Comparison of ENCODE assay signal across 8 mouse cellular contexts in genomic region chr11:109269662-109270341, GRCm38 (mm10). TPM values are rescaled to one million over a fixed set of nuclear protein-coding genes. Genes with fewer than 3 reads are reported as not detected.
A peak's percentile ranks its signal among the peaks of the same experiment; 100 is the strongest.
DNase-seq lines count a peak whose midpoint lies in the region; ATAC-seq lines count a peak whose summit lies in the region.

No protein-coding gene starts in this region.

- H3K4me2 ChIP-seq in forebrain, embryonic 15.5 days (replicated peaks): no peak overlapping the region
- H3K4me2 ChIP-seq in liver, embryonic 13.5 days: peak overlapping the region; percentile 15; the same call in 1 of the 2 replicates

- 46% methylated on average over 16 of the region's 16 CpGs for WGBS in forebrain, embryonic 15.5 days
- 30% methylated on average over 16 of the region's 16 CpGs for WGBS in liver, embryonic 13.5 days (ENCODE audit: insufficient replicate concordance)

- no peaks in the 10 kb centered on the region for H3K27me3 ChIP-seq in forebrain, embryonic 15.5 days
- no peaks in the 10 kb centered on the region for H3K27me3 ChIP-seq in liver, embryonic 13.5 days

- no peak for ATAC-seq in forebrain, embryonic 15.5 days (replicated peaks)
- ATAC-seq in liver, embryonic 13.5 days (ENCODE audit: low read depth): no peak; the same call in 1 of the 2 replicates

- H3K9me3 ChIP-seq in forebrain, embryonic 15.5 days: no peaks in the 10 kb centered on the region
- no peaks in the 10 kb centered on the region for H3K9me3 ChIP-seq in liver, embryonic 13.5 days (replicated peaks)

- no peak overlapping the region for H3K4me3 ChIP-seq in forebrain, embryonic 15.5 days
- H3K4me3 ChIP-seq in liver, embryonic 13.5 days (replicated peaks): no peak overlapping the region

- H3K36me3 ChIP-seq in forebrain, embryonic 15.5 days: no peaks in the 10 kb centered on the region
- no peaks in the 10 kb centered on the region for H3K36me3 ChIP-seq in liver, embryonic 13.5 days

- H3K27ac ChIP-seq in forebrain, embryonic 15.5 days (replicated peaks): peak overlapping the region; percentile 23; the same call in 1 of the 2 replicates
- no peak overlapping the region for H3K27ac ChIP-seq in liver, embryonic 13.5 days

- H3K4me1 ChIP-seq in forebrain, embryonic 15.5 days: 0 out of 2 replicates have a peak, but pooled peaks cover 6% of the 10 kb centered on the region
- 0 out of 2 replicates have a peak, but pooled peaks cover 4% of the 10 kb centered on the region for H3K4me1 ChIP-seq in liver, embryonic 13.5 days (replicated peaks)

- DNase-seq in testis, postnatal 14 days (ENCODE audit: low spot score): peak; percentile 47
- DNase-seq in testis, postnatal 10 days (ENCODE audit: low spot score): no peak
- no peak for DNase-seq in liver, embryonic 13.5 days
- peak; percentile 17 for DNase-seq in retina, postnatal 1 day
- DNase-seq in right cerebral cortex, postnatal 25 days: no peak
- no peak for DNase-seq in left cerebral cortex, adult 8-10 months (ENCODE audit: low spot score in 2 of 2)
- DNase-seq in frontal cortex, adult 2 months (ENCODE audit: extremely low spot score in 1 of 2, low spot score in 1 of 2): no peak

- no peak overlapping the region for H3K9ac ChIP-seq in forebrain, embryonic 15.5 days (replicated peaks)
- no peak overlapping the region for H3K9ac ChIP-seq in liver, embryonic 13.5 days

RNA-seq across cellular contexts. Expression of gene Rgs9, which starts 28.1 kb away (rescaled TPM):
- 5.4 and 6.5 TPM in 2 replicates for polyA plus RNA-seq in forebrain, embryonic 15.5 days (2015; fragmentation: Nextera tagmentation; extraction: Ambion mirVana)
- 0.07 and 0.09 TPM in 2 replicates for polyA plus RNA-seq in liver, embryonic 13.5 days (2015; fragmentation: Nextera tagmentation; extraction: Ambion mirVana)
- total RNA-seq in left cerebral cortex, adult 8-10 months (2022): 100 to 1,000 TPM; 118 to 133 (median 128) TPM
- polyA plus RNA-seq in frontal cortex, adult 2 months (2012; rRNA removed): 19.7 and 24.3 TPM in 2 replicates

Comparison
In these comparisons a context has a peak if more than half of its experiments do, and no peak if none do; other contexts are left out.
1. DNase-seq: peak in testis, postnatal 14 days (single experiment) and retina, postnatal 1 day (single experiment); none in testis, postnatal 10 days (single experiment), liver, embryonic 13.5 days (single experiment), right cerebral cortex, postnatal 25 days (single experiment), left cerebral cortex, adult 8-10 months (0 of 2) and frontal cortex, adult 2 months (0 of 2).